Mouse (Mus musculus): ENCODE measurements around the gene Insig2. TPM values are rescaled to one million over a fixed set of nuclear protein-coding genes. Genes with fewer than 3 reads are reported as not detected.

Insig2 gene
- polyA plus RNA-seq, 2 experiments: 6.4 to 6.5 TPM

DNA sequence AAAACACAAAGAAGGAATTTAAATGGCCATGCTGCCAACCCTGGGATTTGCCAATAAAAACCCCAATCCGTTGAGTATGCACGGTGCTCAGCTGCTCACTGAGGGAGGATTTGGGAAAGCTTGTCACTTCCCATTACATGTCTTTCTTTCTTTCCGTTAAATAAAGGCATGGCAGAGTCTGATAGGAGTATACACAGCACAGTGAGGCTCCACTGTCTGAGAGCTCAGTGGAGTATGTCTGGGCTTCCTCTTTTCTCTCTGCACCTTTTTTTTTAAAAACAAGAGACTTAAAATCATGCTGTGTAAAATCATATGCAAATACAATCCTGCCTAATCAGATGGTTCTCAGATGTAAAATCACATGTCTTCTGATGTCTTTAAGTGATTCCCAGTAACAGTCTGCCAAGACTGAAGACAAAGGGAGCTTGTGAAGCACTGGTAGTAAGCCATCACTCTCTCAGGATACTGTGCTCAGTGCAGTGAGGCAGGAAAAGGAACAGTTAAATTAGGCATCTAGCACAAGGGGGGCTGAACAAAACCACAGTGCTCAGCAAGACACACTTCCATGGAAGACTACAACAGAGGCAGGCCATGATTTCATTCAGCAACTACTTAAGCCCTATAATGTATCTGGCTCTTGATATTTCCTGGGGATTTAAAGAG is 17.5 kb downstream of the Insig2 start:
- Histone ChIP-seq H3K4me1 (replicated peaks; ENCODE audit: control insufficient read depth in 2 of 2, insufficient read depth in 2 of 2, low read length in 1 of 2) (no peaks in the 10 kb centered on the region), H3K36me3 (replicated peaks; ENCODE audit: control insufficient read depth, insufficient read depth, low read depth) (no peaks in the 10 kb centered on the region), H3K4me2 (ENCODE audit: low read depth) (no peak overlapping the region), H3K9ac (replicated peaks) (no peak overlapping the region), H3K9me3 (ENCODE audit: control insufficient read depth, low read length) (no peaks in the 10 kb centered on the region), H3K27ac (no peak overlapping the region), H3K4me3 (ENCODE audit: insufficient read depth in 1 of 2, low read depth in 2 of 2, low read length in 2 of 2) (no peak overlapping the region), H3K27me3 (ENCODE audit: control insufficient read depth, insufficient read depth, low read length) (no peaks in the 10 kb centered on the region)
- ATAC-seq (ENCODE audit: insufficient read depth) (no peak), DNase-seq (ENCODE audit: low read depth in 3 of 3, low spot score in 3 of 3) (no peak)
- no peak for TF ChIP-seq CTCF (IDR thresholded peaks at IDR 0.05; ENCODE audit: low read depth)
- TF ChIP-seq EP300 (IDR thresholded peaks at IDR 0.05; ENCODE audit: low read depth): no peak
- 21% methylated on average over 3 of the region's 3 CpGs for WGBS (ENCODE audit: insufficient replicate concordance)

DNA sequence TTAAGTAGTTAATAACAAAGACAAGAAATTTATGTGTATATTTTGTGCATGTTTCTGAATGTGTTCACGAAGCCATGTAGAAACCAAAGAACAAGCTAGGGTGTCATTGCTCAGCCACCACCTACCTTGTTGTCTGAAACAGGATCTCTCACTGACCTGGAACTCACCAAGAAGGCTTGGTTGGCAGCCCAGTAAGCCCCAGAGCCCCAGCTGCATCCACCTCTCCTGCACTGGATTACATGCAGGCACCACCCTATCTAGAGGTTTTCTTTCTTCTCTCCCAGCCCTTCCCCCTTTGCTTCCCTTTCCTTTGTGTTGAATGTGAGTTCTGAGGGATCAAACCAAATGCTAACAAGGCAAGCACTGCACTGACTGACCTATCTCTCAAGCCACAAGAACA is 19.2 kb downstream of the Insig2 start:
- TF ChIP-seq CTCF (IDR thresholded peaks at IDR 0.05; ENCODE audit: low read depth) (no peak), EP300 (IDR thresholded peaks at IDR 0.05; ENCODE audit: low read depth) (no peak)
- no peaks in the 10 kb centered on the region for H3K27me3 ChIP-seq (ENCODE audit: control insufficient read depth, insufficient read depth, low read length)
- H3K9ac ChIP-seq (replicated peaks): no peak overlapping the region
- ATAC-seq (ENCODE audit: insufficient read depth) (no peak), DNase-seq (ENCODE audit: low read depth in 3 of 3, low spot score in 3 of 3) (no peak)
- H3K4me2 ChIP-seq (ENCODE audit: low read depth): no peak overlapping the region
- no peak overlapping the region for H3K4me3 ChIP-seq (ENCODE audit: insufficient read depth in 1 of 2, low read depth in 2 of 2, low read length in 2 of 2)
- H3K9me3 ChIP-seq (ENCODE audit: control insufficient read depth, low read length): no peaks in the 10 kb centered on the region
- WGBS (ENCODE audit: insufficient replicate concordance): 70% methylated on average over 1 of the region's 1 CpGs
- H3K36me3 ChIP-seq (replicated peaks; ENCODE audit: control insufficient read depth, insufficient read depth, low read depth): no peaks in the 10 kb centered on the region
- no peaks in the 10 kb centered on the region for H3K4me1 ChIP-seq (replicated peaks; ENCODE audit: control insufficient read depth in 2 of 2, insufficient read depth in 2 of 2, low read length in 1 of 2)
- no peak overlapping the region for H3K27ac ChIP-seq

GRCm38 (mm10) chr1:121312326-121312725 is 20.1 kb downstream of the Insig2 start:
- H3K9me3 ChIP-seq (ENCODE audit: control insufficient read depth, low read length): no peaks in the 10 kb centered on the region
- no peak for TF ChIP-seq EP300 (IDR thresholded peaks at IDR 0.05; ENCODE audit: low read depth)
- no peak for TF ChIP-seq CTCF (IDR thresholded peaks at IDR 0.05; ENCODE audit: low read depth)
- H3K4me1 ChIP-seq (replicated peaks; ENCODE audit: control insufficient read depth in 2 of 2, insufficient read depth in 2 of 2, low read length in 1 of 2): no peaks in the 10 kb centered on the region
- no peaks in the 10 kb centered on the region for H3K36me3 ChIP-seq (replicated peaks; ENCODE audit: control insufficient read depth, insufficient read depth, low read depth)
- ATAC-seq (ENCODE audit: insufficient read depth) (no peak), DNase-seq (ENCODE audit: low read depth in 3 of 3, low spot score in 3 of 3) (no peak)
- no peak overlapping the region for H3K9ac ChIP-seq (replicated peaks)
- H3K4me3 ChIP-seq (ENCODE audit: insufficient read depth in 1 of 2, low read depth in 2 of 2, low read length in 2 of 2): no peak overlapping the region
- no peak overlapping the region for H3K27ac ChIP-seq
- no peak overlapping the region for H3K4me2 ChIP-seq (ENCODE audit: low read depth)
- WGBS (ENCODE audit: insufficient replicate concordance): 82% methylated on average over 4 of the region's 4 CpGs
- H3K27me3 ChIP-seq (ENCODE audit: control insufficient read depth, insufficient read depth, low read length): no peaks in the 10 kb centered on the region

GRCm38 (mm10) chr1:121296717-121297255 is 35.6 kb downstream of the Insig2 start:
- H3K9me3 ChIP-seq (ENCODE audit: control insufficient read depth, low read length): no peaks in the 10 kb centered on the region
- no peak overlapping the region for H3K9ac ChIP-seq (replicated peaks)
- no peaks in the 10 kb centered on the region for H3K4me1 ChIP-seq (replicated peaks; ENCODE audit: control insufficient read depth in 2 of 2, insufficient read depth in 2 of 2, low read length in 1 of 2)
- no peaks in the 10 kb centered on the region for H3K27me3 ChIP-seq (ENCODE audit: control insufficient read depth, insufficient read depth, low read length)
- no peak for ATAC-seq (ENCODE audit: insufficient read depth)
- TF ChIP-seq CTCF (IDR thresholded peaks at IDR 0.05; ENCODE audit: low read depth) (no peak), EP300 (IDR thresholded peaks at IDR 0.05; ENCODE audit: low read depth) (no peak)
- H3K4me2 ChIP-seq (ENCODE audit: low read depth): no peak overlapping the region
- 64% methylated on average over 5 of the region's 5 CpGs for WGBS (ENCODE audit: insufficient replicate concordance)
- H3K27ac ChIP-seq: no peak overlapping the region
- DNase-seq (ENCODE audit: low read depth in 3 of 3, low spot score in 3 of 3): no peak
- no peak overlapping the region for H3K4me3 ChIP-seq (ENCODE audit: insufficient read depth in 1 of 2, low read depth in 2 of 2, low read length in 2 of 2)
- no peaks in the 10 kb centered on the region for H3K36me3 ChIP-seq (replicated peaks; ENCODE audit: control insufficient read depth, insufficient read depth, low read depth)

DNA sequence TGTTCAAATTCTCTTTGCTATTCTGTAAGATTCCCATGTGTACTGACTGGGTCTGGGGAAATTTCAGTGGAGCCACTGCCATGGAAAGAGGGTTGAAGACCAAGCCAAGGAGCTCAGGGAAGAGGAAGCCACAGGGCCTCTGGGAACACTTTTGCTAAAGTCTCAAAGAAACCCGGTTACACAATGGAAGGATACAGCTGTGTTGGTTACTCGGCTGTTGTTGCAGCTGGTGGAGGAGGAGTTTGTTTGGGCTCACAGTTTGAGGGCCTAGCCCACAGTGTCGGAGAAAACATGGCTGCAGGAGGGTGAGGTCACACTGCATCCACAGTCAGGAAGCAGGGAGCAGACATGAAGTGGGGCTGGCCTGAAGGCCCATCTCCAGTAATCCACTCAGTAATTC is 38.8 kb downstream of the Insig2 start:
- WGBS (ENCODE audit: insufficient replicate concordance): 36% methylated on average over 3 of the region's 3 CpGs
- no peak for ATAC-seq (ENCODE audit: insufficient read depth)
- no peak overlapping the region for H3K27ac ChIP-seq

More for the DNA sequence above, 38.8 kb downstream of the Insig2 start:
- no peak overlapping the region for H3K4me2 ChIP-seq (ENCODE audit: low read depth)
- no peaks in the 10 kb centered on the region for H3K27me3 ChIP-seq (ENCODE audit: control insufficient read depth, insufficient read depth, low read length)
- TF ChIP-seq CTCF (IDR thresholded peaks at IDR 0.05; ENCODE audit: low read depth) (no peak), EP300 (IDR thresholded peaks at IDR 0.05; ENCODE audit: low read depth) (no peak)
- DNase-seq (ENCODE audit: low read depth in 3 of 3, low spot score in 3 of 3): no peak
- no peak overlapping the region for H3K4me3 ChIP-seq (ENCODE audit: insufficient read depth in 1 of 2, low read depth in 2 of 2, low read length in 2 of 2)
- no peaks in the 10 kb centered on the region for H3K36me3 ChIP-seq (replicated peaks; ENCODE audit: control insufficient read depth, insufficient read depth, low read depth)
- H3K9me3 ChIP-seq (ENCODE audit: control insufficient read depth, low read length): no peaks in the 10 kb centered on the region
- H3K4me1 ChIP-seq (replicated peaks; ENCODE audit: control insufficient read depth in 2 of 2, insufficient read depth in 2 of 2, low read length in 1 of 2): no peaks in the 10 kb centered on the region
- no peak overlapping the region for H3K9ac ChIP-seq (replicated peaks)
